9 mouse cellular contexts compared by ENCODE assay signal in genomic region chr1:167551601-167552000, GRCm38 (mm10). TPM values are rescaled to one million over a fixed set of nuclear protein-coding genes. Genes with fewer than 3 reads are reported as not detected.
DNase-seq lines count a peak whose midpoint lies in the region; ATAC-seq lines count a peak whose summit lies in the region.
"Had no signal": no experiment of that assay in that cellular context is flagged by ENCODE, and none has a peak within 500 bp of the region (broad histone marks: within the 10 kb centered on the region; RNA-seq: fewer than 3 reads in every experiment).

No protein-coding gene starts in this region.

- peaks cover 26% of the 10 kb centered on the region for H3K4me1 ChIP-seq in neural tube, embryonic 15.5 days

- no peak overlapping the region for H3K4me2 ChIP-seq in neural tube, embryonic 15.5 days

- 32% methylated on average over 5 of the region's 5 CpGs for WGBS in neural tube, embryonic 15.5 days

- ATAC-seq in neural tube, embryonic 15.5 days (ENCODE audit: low FRiP score): no peak

- DNase-seq in cerebellum, adult 9-11 months: peak; percentile 2
- no peak for DNase-seq in cerebellum, adult 8-10 months
- peak; percentile 12 for DNase-seq in neural tube, embryonic 10.5 days (ENCODE audit: extremely low spot score, low spot score)
- peak; percentile 35 to 46 for DNase-seq in heart, postnatal 14 days
- peak; percentile 30 for DNase-seq in lung, postnatal 14 days
- DNase-seq in thymus, postnatal 14 days: peak; percentile 27
- DNase-seq in spleen, adult 18-20 months: no peak

- no peak overlapping the region for H3K9ac ChIP-seq in neural tube, embryonic 15.5 days (replicated peaks)

- H3K27me3 ChIP-seq in neural tube, embryonic 15.5 days (replicated peaks): no peaks in the 10 kb centered on the region

- H3K9me3 ChIP-seq in neural tube, embryonic 15.5 days (replicated peaks): no peaks in the 10 kb centered on the region

- intact Hi-C loops in heart, postnatal 14 days (cut with DNase I): no loop called here

- H3K27ac ChIP-seq in neural tube, embryonic 15.5 days (replicated peaks): no peak overlapping the region

- H3K36me3 ChIP-seq in neural tube, embryonic 15.5 days: no peaks in the 10 kb centered on the region

- no peak overlapping the region for H3K4me3 ChIP-seq in neural tube, embryonic 15.5 days (replicated peaks)

RNA-seq across cellular contexts. Expression of gene Rxrg, which starts 46.6 kb away (rescaled TPM):
- polyA plus RNA-seq in neural tube, embryonic 15.5 days (2015; fragmentation: Nextera tagmentation; extraction: Ambion mirVana): 19.8 and 20.8 TPM in 2 replicates
- 10 to 100 TPM; 45.9 to 46.8 TPM for total RNA-seq in heart, postnatal 14 days (2021)
- total RNA-seq: CH12.LX had no signal

Comparison
In these comparisons a context has a peak if more than half of its experiments do, and no peak if none do; other contexts are left out.
1. DNase-seq: peak in cerebellum, adult 9-11 months (single experiment), neural tube, embryonic 10.5 days (single experiment), heart, postnatal 14 days (2 of 2), lung, postnatal 14 days (single experiment) and thymus, postnatal 14 days (single experiment); none in cerebellum, adult 8-10 months (single experiment) and spleen, adult 18-20 months (0 of 2).